Mouse (Mus musculus) cortical plate, adult 2 months (tissue): Measurements from ENCODE around the gene Irgc1.

ENCODE experiments used
- CTCF ChIP-seq: fragments of 200-500 bp; IDR thresholded peaks from 2 replicates; pipeline ENCODE4 v1.5.1; 2011; ENCODE audit warnings: mild to moderate bottlenecking, control low read depth, low read length; ENCODE audit not compliant: insufficient read depth; ENCODE audit errors: extremely low read depth
- POLR2A ChIP-seq: fragments of 200-500 bp; IDR thresholded peaks from 2 replicates; pipeline ENCODE4 v1.6.1; 2011; ENCODE audit warnings: mild to moderate bottlenecking, low read length, control low read depth; ENCODE audit not compliant: insufficient read depth; ENCODE audit errors: extremely low read depth

GRCm38 (mm10) chr7:24415261-24415660 is 36.8 kb downstream of the Irgc1 start:
- TF ChIP-seq POLR2A (no peak), CTCF (no peak)
